Mouse (Mus musculus) CH12.LX (cell line): ENCODE results near the gene Fam69a. TPM values are rescaled to one million over a fixed set of nuclear protein-coding genes. Genes with fewer than 3 reads are reported as not detected.

ENCODE experiments used
- DNase-seq: peaks from one replicate; pipeline ENCODE4 v3.0.0-alpha.2; 2013; ENCODE audit errors: extremely low read depth
- H3K27ac ChIP-seq: 2 replicates; pipeline ENCODE4 v1.5.1; 2012; ENCODE audit warnings: low read depth, mild to moderate bottlenecking, control low read depth, moderate library complexity; ENCODE audit not compliant: insufficient read depth
- H3K27me3 ChIP-seq: replicated peaks from 2 replicates; pipeline ENCODE3; 2012; ENCODE audit warnings: inconsistent platforms
- H3K36me3 ChIP-seq, 2 experiments: replicated peaks in 1 of 2; 2 replicates each; pipeline versions ENCODE3 to v1.6.1; 2012; ENCODE audit warnings: inconsistent platforms in 1 of 2, low read length in 1 of 2, mild to moderate bottlenecking in 1 of 2, mixed read lengths in 1 of 2, moderate library complexity in 1 of 2; ENCODE audit not compliant: control insufficient read depth in 1 of 2, insufficient read depth in 1 of 2
- H3K4me1 ChIP-seq, 2 experiments: 2 replicates each; pipeline ENCODE4 v1.6.1; 2012; ENCODE audit warnings: inconsistent platforms in 1 of 2, moderate library complexity in 1 of 2; ENCODE audit not compliant: insufficient read depth in 2 of 2, control insufficient read depth in 1 of 2
- H3K4me2 ChIP-seq: 2 replicates; pipeline ENCODE4 v1.6.1; 2012; ENCODE audit warnings: low read depth, mild to moderate bottlenecking, control low read depth; ENCODE audit not compliant: poor library complexity, insufficient read depth, severe bottlenecking
- H3K4me3 ChIP-seq, 3 experiments: fragments of 150-350 bp in 1 of 3; sonication (generic) in 1 of 3; replicated peaks in 1 of 3; 2 replicates each; pipeline versions ENCODE3 to v1.5.1; 2011 to 2012; ENCODE audit warnings: low read depth in 2 of 3, low read length in 2 of 3, mild to moderate bottlenecking in 2 of 3, moderate library complexity in 2 of 3, control low read depth in 1 of 3, improper control_type of control experiment in 1 of 3, inconsistent platforms in 1 of 3, mixed read lengths in 1 of 3; ENCODE audit not compliant: poor library complexity in 1 of 3
- H3K79me2 ChIP-seq: replicated peaks from 2 replicates; pipeline ENCODE4 v1.6.1; 2012; ENCODE audit warnings: mild to moderate bottlenecking, moderate library complexity; ENCODE audit not compliant: control insufficient read depth, poor library complexity, insufficient read depth, severe bottlenecking; ENCODE audit errors: extremely low read depth
- H3K9ac ChIP-seq: 2 replicates; pipeline ENCODE4 v1.6.1; 2012; ENCODE audit warnings: low read depth, mild to moderate bottlenecking, control low read depth, moderate library complexity; ENCODE audit not compliant: insufficient read depth
- H3K9me3 ChIP-seq: replicated peaks from 2 replicates; pipeline ENCODE3; 2012; ENCODE audit warnings: low read length, inconsistent platforms, mixed read lengths
- BHLHE40 ChIP-seq: IDR thresholded peaks from 2 replicates; pipeline ENCODE4 v1.6.1; 2011; ENCODE audit warnings: mild to moderate bottlenecking, low read depth, low read length, improper control_type of control experiment
- CHD1 ChIP-seq: IDR thresholded peaks from 2 replicates; pipeline ENCODE4 v1.6.1; 2012; ENCODE audit warnings: low read depth, low read length, improper control_type of control experiment, inconsistent platforms
- CHD2 ChIP-seq: IDR thresholded peaks from 2 replicates; pipeline ENCODE4 v1.6.1; 2011; ENCODE audit warnings: low read length, improper control_type of control experiment
- CTCF ChIP-seq, 2 experiments: IDR thresholded peaks in 1 of 2; conservative IDR thresholded peaks in 1 of 2; 2 replicates each; pipeline ENCODE4 v1.5.1; 2011 to 2012; ENCODE audit warnings: low read depth in 2 of 2, low read length in 2 of 2, improper control_type of control experiment in 1 of 2, inconsistent platforms in 1 of 2, mild to moderate bottlenecking in 1 of 2, moderate library complexity in 1 of 2
- EP300 ChIP-seq: IDR thresholded peaks from 2 replicates; pipeline ENCODE4 v1.6.1; 2011; ENCODE audit warnings: low read length, improper control_type of control experiment
- GABPA ChIP-seq: IDR thresholded peaks from 2 replicates; pipeline ENCODE4 v1.6.1; 2012; ENCODE audit warnings: low read depth, low read length, improper control_type of control experiment, inconsistent platforms; ENCODE audit not compliant: insufficient replicate concordance
- HCFC1 ChIP-seq: IDR thresholded peaks from 2 replicates; pipeline ENCODE4 v1.6.1; 2012; ENCODE audit warnings: low read depth, mild to moderate bottlenecking, inconsistent platforms, low read length, improper control_type of control experiment
- IRF4 ChIP-seq: IDR thresholded peaks from 2 replicates; pipeline ENCODE4 v1.6.1; 2014; ENCODE audit warnings: low read depth, mild to moderate bottlenecking, inconsistent platforms, low read length, improper control_type of control experiment
- JUN ChIP-seq: IDR thresholded peaks from 2 replicates; pipeline ENCODE4 v1.6.1; 2011; ENCODE audit warnings: low read depth, mild to moderate bottlenecking, low read length, improper control_type of control experiment, moderate library complexity; ENCODE audit not compliant: insufficient read depth
- KAT2A ChIP-seq: IDR thresholded peaks from 2 replicates; pipeline ENCODE4 v1.6.1; 2012; ENCODE audit warnings: low read length, improper control_type of control experiment, inconsistent platforms; ENCODE audit not compliant: insufficient replicate concordance
- MAFK ChIP-seq: IDR thresholded peaks from 2 replicates; pipeline ENCODE4 v1.6.1; 2011; ENCODE audit warnings: low read length, improper control_type of control experiment; ENCODE audit not compliant: insufficient replicate concordance
- MAX ChIP-seq: IDR thresholded peaks from 2 replicates; pipeline ENCODE4 v1.6.1; 2011; ENCODE audit warnings: low read length, improper control_type of control experiment
- MAZ ChIP-seq: IDR thresholded peaks from 2 replicates; pipeline ENCODE4 v1.6.1; 2012; ENCODE audit warnings: low read depth, mild to moderate bottlenecking, inconsistent platforms, low read length, improper control_type of control experiment, moderate library complexity
- MXI1 ChIP-seq: IDR thresholded peaks from 2 replicates; pipeline ENCODE4 v1.6.1; 2011; ENCODE audit warnings: mild to moderate bottlenecking, low read depth, low read length, improper control_type of control experiment
- MYC ChIP-seq: IDR thresholded peaks from 2 replicates; pipeline ENCODE4 v1.6.1; 2011; ENCODE audit warnings: low read depth, mild to moderate bottlenecking, improper control_type of control experiment, low read length
- NRF1 ChIP-seq: IDR thresholded peaks from 2 replicates; pipeline ENCODE4 v1.6.1; 2014; ENCODE audit warnings: low read depth, mild to moderate bottlenecking, inconsistent platforms, low read length, improper control_type of control experiment, moderate library complexity
- PAX5 ChIP-seq: IDR thresholded peaks from 2 replicates; pipeline ENCODE4 v1.6.1; 2012; ENCODE audit warnings: low read length, inconsistent platforms, mixed read lengths
- POLR2A ChIP-seq: IDR thresholded peaks from 2 replicates; pipeline ENCODE4 v1.6.1; 2011; ENCODE audit warnings: low read depth, mild to moderate bottlenecking, improper control_type of control experiment, low read length
- RAD21 ChIP-seq: IDR thresholded peaks from 2 replicates; pipeline ENCODE4 v1.6.1; 2011; ENCODE audit warnings: low read depth, mild to moderate bottlenecking, low read length, improper control_type of control experiment, moderate library complexity
- RCOR1 ChIP-seq: conservative IDR thresholded peaks from 2 replicates; pipeline ENCODE4 v1.6.1; 2012; ENCODE audit warnings: low read depth, mild to moderate bottlenecking, inconsistent platforms, low read length, improper control_type of control experiment
- SMC3 ChIP-seq: IDR thresholded peaks from 2 replicates; pipeline ENCODE4 v1.6.1; 2011; ENCODE audit warnings: low read depth, low read length, improper control_type of control experiment
- UBTF ChIP-seq: IDR thresholded peaks from 2 replicates; pipeline ENCODE4 v1.6.1; 2012; ENCODE audit warnings: low read depth, mild to moderate bottlenecking, inconsistent platforms, low read length, improper control_type of control experiment, moderate library complexity
- USF2 ChIP-seq: conservative IDR thresholded peaks from 2 replicates; pipeline ENCODE4 v1.6.1; 2011; ENCODE audit warnings: low read depth, low read length, improper control_type of control experiment
- ZNF384 ChIP-seq: IDR thresholded peaks from 2 replicates; pipeline ENCODE4 v1.6.1; 2012; ENCODE audit warnings: low read depth, low read length, improper control_type of control experiment, inconsistent platforms
- dilution Hi-C: fragments of 300-500 bp; cut with MboI; formaldehyde crosslinking; loops from 2 replicates; pipeline ENCODE4 v1.14.3; 2020; ENCODE audit warnings: low sequenced_read_pairs; ENCODE audit not compliant: extremely low pct_unique_long_range_greater_than_20kb, extremely low pct_ligation_motif_present
- in situ Hi-C: fragments of 300-500 bp; cut with MboI; formaldehyde crosslinking; loops from 3 replicates; pipeline ENCODE4 v1.14.3; 2019; ENCODE audit warnings: low sequenced_read_pairs, low pct_ligation_motif_present, low pct_unique_long_range_greater_than_20kb, mixed read lengths
- polyA plus RNA-seq: library from polyadenylated mRNA; unstranded; fragments of >175 nt; gene quantifications from 2 replicates; pipeline ENCODE4 v1.2.1, GENCODE M21; 2012; ENCODE audit warnings: low read depth; ENCODE audit not compliant: insufficient read length
- total RNA-seq, 2 experiments: library from RNA; depleted of rRNA; stranded (reverse); fragments of 300-350 nt in 1 of 2; fragments of >200 nt in 1 of 2; gene quantifications; 2 replicates each; pipeline ENCODE4 v1.2.3; 2012 to 2014

Gene Fam69a
- total and polyA plus RNA-seq, 3 experiments = 4.2 to 14.2 (median 6.5) TPM

GRCm38 (mm10) chr5:107863971-107864370 lies 122.9 kb downstream of the Fam69a start:
- Histone ChIP-seq H3K9ac (no peak overlapping the region), H3K9me3 (no peaks in the 10 kb centered on the region), H3K4me1 (peaks cover 3 to 12% of the 10 kb centered on the region in 2 experiments; a peak in 3 of 4 replicates), H3K4me2 (no peak overlapping the region), H3K27me3 (no peaks in the 10 kb centered on the region), H3K4me3 (no peak overlapping the region), H3K27ac (no peak overlapping the region), H3K79me2 (peaks cover 9% of the 10 kb centered on the region), H3K36me3 (peaks cover 0 to 2% of the 10 kb centered on the region in 2 experiments)
- in situ Hi-C loops = no loop called here
- dilution Hi-C loops = no loop called here
- TF ChIP-seq CHD2 = no peak
- no peak for TF ChIP-seq USF2
- no peak for TF ChIP-seq KAT2A
- TF ChIP-seq CHD1 = no peak
- TF ChIP-seq RAD21 = no peak
- DNase-seq = no peak

- Histone ChIP-seq H3K4me1 (peaks cover 0 to 4% of the 10 kb centered on the region in 2 experiments; a peak in 2 of 4 replicates), H3K9me3 (no peaks in the 10 kb centered on the region), H3K27ac (no peak overlapping the region), H3K4me2 (no peak overlapping the region), H3K79me2 (no peaks in the 10 kb centered on the region; the same call in 1 of the 2 replicates), H3K9ac (no peak overlapping the region), H3K36me3 (peaks cover 0 to 2% of the 10 kb centered on the region in 2 experiments), H3K4me3 (no peak overlapping the region), H3K27me3 (no peaks in the 10 kb centered on the region)
- dilution Hi-C loops (no loop called here), in situ Hi-C loops (no loop called here)
- no peak for DNase-seq
- TF ChIP-seq RCOR1 (no peak), MAFK (no peak), MYC (0 out of 2 replicates have a peak, but pooled peaks have one; percentile 46), MXI1 (no peak), JUN (no peak), BHLHE40 (peak; percentile 55), CHD1 (no peak), SMC3 (peak; percentile 36), NRF1 (no peak), GABPA (no peak), MAZ (no peak), CTCF (conservative IDR thresholded peaks at IDR 0.05 in 1 of 2, IDR thresholded peaks at IDR 0.05 in 1 of 2; ENCODE audit: low read depth in 2 of 2, low read length in 2 of 2) (peak; percentile 31 to 67; a peak in 3 of 4 replicates), RAD21 (peak; percentile 44), MAX (peak; percentile 62; the same call in 1 of the 2 replicates), PAX5 (no peak), UBTF (no peak), POLR2A (no peak), IRF4 (no peak), HCFC1 (no peak), CHD2 (no peak), ZNF384 (peak; percentile 62), EP300 (no peak)
Measured at GRCm38 (mm10) chr5:107858963-107859362, 127.9 kb downstream of the Fam69a start.
